ENCODE assay signal across 7 mouse cellular contexts in genomic region chr3:104777342-104777741, GRCm38 (mm10). TPM values are rescaled to one million over a fixed set of nuclear protein-coding genes. Genes with fewer than 3 reads are reported as not detected.
DNase-seq lines count a peak whose midpoint lies in the region; ATAC-seq and TF ChIP-seq lines count a peak whose summit lies in the region.

No protein-coding gene starts in this region.

- ATAC-seq in embryonic facial prominence, embryonic 15.5 days (ENCODE audit: insufficient number of reproducible peaks, low FRiP score, low TSS enrichment, low read depth): no peak
- ATAC-seq in intestine, embryonic 15.5 days: no peak
- ATAC-seq in midbrain, embryonic 13.5 days: peak; percentile 7; the same call in 1 of the 2 replicates
- ATAC-seq in megakaryocyte-erythroid progenitor cell, adult 5-6 weeks (replicated peaks; ENCODE audit: low FRiP score, low TSS enrichment, poor library complexity, severe bottlenecking): no peak; the same call in 1 of the 2 replicates

- no peak for TF ChIP-seq POLR2A in testis, adult 2 months (IDR thresholded peaks at IDR 0.05; ENCODE audit: control insufficient read depth, low read depth, low read length)

- H3K9me3 ChIP-seq in embryonic facial prominence, embryonic 15.5 days (replicated peaks): no peaks in the 10 kb centered on the region
- no peaks in the 10 kb centered on the region for H3K9me3 ChIP-seq in intestine, embryonic 15.5 days
- H3K9me3 ChIP-seq in midbrain, embryonic 13.5 days: no peaks in the 10 kb centered on the region

- no peak overlapping the region for H3K27ac ChIP-seq in testis, adult 2 months (ENCODE audit: control insufficient read depth, insufficient read depth, low read depth, low read length)
- no peak overlapping the region for H3K27ac ChIP-seq in embryonic facial prominence, embryonic 15.5 days (replicated peaks)
- no peak overlapping the region for H3K27ac ChIP-seq in intestine, embryonic 15.5 days
- no peak overlapping the region for H3K27ac ChIP-seq in midbrain, embryonic 13.5 days

- DNase-seq in testis, postnatal 10 days (ENCODE audit: low spot score): no peak
- DNase-seq in frontal cortex, postnatal 25 days (ENCODE audit: low spot score in 2 of 2): no peak

- H3K4me3 ChIP-seq in testis, adult 2 months (ENCODE audit: control insufficient read depth, low read depth, low read length): peak overlapping the region; percentile 0; the same call in 1 of the 2 replicates
- peak overlapping the region; percentile 36 for H3K4me3 ChIP-seq in embryonic facial prominence, embryonic 15.5 days (replicated peaks)
- H3K4me3 ChIP-seq in intestine, embryonic 15.5 days (replicated peaks): peak overlapping the region; percentile 32
- peak overlapping the region; percentile 32 for H3K4me3 ChIP-seq in midbrain, embryonic 13.5 days (replicated peaks)

- TF ChIP-seq CTCF in testis, adult 2 months (IDR thresholded peaks at IDR 0.05; ENCODE audit: control insufficient read depth, insufficient read depth, insufficient replicate concordance, low read depth, low read length): no peak

- peak overlapping the region; percentile 23; the same call in 1 of the 2 replicates for H3K9ac ChIP-seq in embryonic facial prominence, embryonic 15.5 days
- H3K9ac ChIP-seq in intestine, embryonic 15.5 days: peak overlapping the region; percentile 42
- H3K9ac ChIP-seq in midbrain, embryonic 13.5 days (replicated peaks): peak overlapping the region; percentile 7; the same call in 1 of the 2 replicates

- no peaks in the 10 kb centered on the region for H3K36me3 ChIP-seq in testis, adult 2 months (ENCODE audit: control insufficient read depth, insufficient read depth, low read length)
- no peaks in the 10 kb centered on the region for H3K36me3 ChIP-seq in embryonic facial prominence, embryonic 15.5 days
- H3K36me3 ChIP-seq in intestine, embryonic 15.5 days: no peaks in the 10 kb centered on the region
- no peaks in the 10 kb centered on the region for H3K36me3 ChIP-seq in midbrain, embryonic 13.5 days

- WGBS in embryonic facial prominence, embryonic 15.5 days: 2% methylated on average over 20 of the region's 20 CpGs
- WGBS in intestine, embryonic 15.5 days: 1% methylated on average over 20 of the region's 20 CpGs
- under 1% methylated on average over 20 of the region's 20 CpGs for WGBS in midbrain, embryonic 13.5 days

- peak overlapping the region; percentile 61 for H3K4me2 ChIP-seq in embryonic facial prominence, embryonic 15.5 days (replicated peaks)
- H3K4me2 ChIP-seq in intestine, embryonic 15.5 days (replicated peaks): peak overlapping the region; percentile 80
- H3K4me2 ChIP-seq in midbrain, embryonic 13.5 days (replicated peaks): peak overlapping the region; percentile 47

- peaks cover 15% of the 10 kb centered on the region for H3K4me1 ChIP-seq in testis, adult 2 months (ENCODE audit: control insufficient read depth, insufficient read depth, low read length)
- peaks cover 29% of the 10 kb centered on the region for H3K4me1 ChIP-seq in embryonic facial prominence, embryonic 15.5 days
- H3K4me1 ChIP-seq in intestine, embryonic 15.5 days (replicated peaks): peaks cover 27% of the 10 kb centered on the region
- peaks cover 20% of the 10 kb centered on the region for H3K4me1 ChIP-seq in midbrain, embryonic 13.5 days (replicated peaks)

- no peaks in the 10 kb centered on the region; the same call in 1 of the 2 replicates for H3K27me3 ChIP-seq in testis, adult 2 months (ENCODE audit: control insufficient read depth, insufficient read depth, low read length)
- peaks cover 64% of the 10 kb centered on the region for H3K27me3 ChIP-seq in embryonic facial prominence, embryonic 15.5 days
- H3K27me3 ChIP-seq in intestine, embryonic 15.5 days (replicated peaks): peaks cover 49% of the 10 kb centered on the region
- peaks cover 87% of the 10 kb centered on the region for H3K27me3 ChIP-seq in midbrain, embryonic 13.5 days

RNA-seq across cellular contexts. Expression of gene Ppm1j, which starts 3.5 kb away (rescaled TPM):
- polyA plus RNA-seq in testis, adult 2 months (2012; rRNA removed): 178 and 205 TPM in 2 replicates
- polyA plus RNA-seq in embryonic facial prominence, embryonic 15.5 days (2015; fragmentation: Nextera tagmentation; extraction: Ambion mirVana): 4.7 and 4.8 TPM in 2 replicates
- 2.9 and 4.5 TPM in 2 replicates for polyA plus RNA-seq in intestine, embryonic 15.5 days (2015; fragmentation: Nextera tagmentation; extraction: Ambion mirVana)
- 0.30 and 0.77 TPM in 2 replicates for polyA plus RNA-seq in midbrain, embryonic 13.5 days (2015; fragmentation: Nextera tagmentation; extraction: Ambion mirVana)
- not detected in 2 replicates for total RNA-seq in megakaryocyte-erythroid progenitor cell, adult 5-6 weeks (2014; fragmentation: Nextera tagmentation)
- total RNA-seq in megakaryocyte-erythroid progenitor cell, adult 5-6 weeks (2017): not detected in 2 replicates

RNA-seq across cellular contexts. Expression of gene Fam19a3, which starts 4.3 kb away (rescaled TPM):
- 9.1 and 12.6 TPM in 2 replicates for polyA plus RNA-seq in testis, adult 2 months (2012; rRNA removed)
- 0.12 and 0.20 TPM in 2 replicates for polyA plus RNA-seq in embryonic facial prominence, embryonic 15.5 days (2015; fragmentation: Nextera tagmentation; extraction: Ambion mirVana)
- 0.08 TPM in 1 of 2 replicates, not detected in the other for polyA plus RNA-seq in intestine, embryonic 15.5 days (2015; fragmentation: Nextera tagmentation; extraction: Ambion mirVana)
- polyA plus RNA-seq in midbrain, embryonic 13.5 days (2015; fragmentation: Nextera tagmentation; extraction: Ambion mirVana): not detected in 2 replicates
- not detected in 2 replicates for total RNA-seq in megakaryocyte-erythroid progenitor cell, adult 5-6 weeks (2014; fragmentation: Nextera tagmentation)
- total RNA-seq in megakaryocyte-erythroid progenitor cell, adult 5-6 weeks (2017): not detected in 2 replicates

RNA-seq across cellular contexts. Expression of gene Rhoc, which starts 10.8 kb away (rescaled TPM):
- 4.8 and 6.3 TPM in 2 replicates for polyA plus RNA-seq in testis, adult 2 months (2012; rRNA removed)
- 163 and 174 TPM in 2 replicates for polyA plus RNA-seq in embryonic facial prominence, embryonic 15.5 days (2015; fragmentation: Nextera tagmentation; extraction: Ambion mirVana)
- 157 and 162 TPM in 2 replicates for polyA plus RNA-seq in intestine, embryonic 15.5 days (2015; fragmentation: Nextera tagmentation; extraction: Ambion mirVana)
- 39.7 and 43.2 TPM in 2 replicates for polyA plus RNA-seq in midbrain, embryonic 13.5 days (2015; fragmentation: Nextera tagmentation; extraction: Ambion mirVana)
- total RNA-seq in megakaryocyte-erythroid progenitor cell, adult 5-6 weeks (2014; fragmentation: Nextera tagmentation): 1.1 TPM in 1 of 2 replicates, not detected in the other
- total RNA-seq in megakaryocyte-erythroid progenitor cell, adult 5-6 weeks (2017): not detected in 2 replicates

RNA-seq across cellular contexts. Expression of gene Mov10, which starts 41.0 kb away (rescaled TPM):
- 8.7 and 9.4 TPM in 2 replicates for polyA plus RNA-seq in testis, adult 2 months (2012; rRNA removed)
- 44.7 and 47.0 TPM in 2 replicates for polyA plus RNA-seq in embryonic facial prominence, embryonic 15.5 days (2015; fragmentation: Nextera tagmentation; extraction: Ambion mirVana)
- polyA plus RNA-seq in intestine, embryonic 15.5 days (2015; fragmentation: Nextera tagmentation; extraction: Ambion mirVana): 129 and 133 TPM in 2 replicates
- polyA plus RNA-seq in midbrain, embryonic 13.5 days (2015; fragmentation: Nextera tagmentation; extraction: Ambion mirVana): 6.2 and 8.7 TPM in 2 replicates
- 11.0 and 17.3 TPM in 2 replicates for total RNA-seq in megakaryocyte-erythroid progenitor cell, adult 5-6 weeks (2014; fragmentation: Nextera tagmentation)
- 1.9 and 3.1 TPM in 2 replicates for total RNA-seq in megakaryocyte-erythroid progenitor cell, adult 5-6 weeks (2017)

Comparison
In these comparisons a context has a peak if more than half of its experiments do, and no peak if none do; other contexts are left out.
1. RNA of gene Ppm1j, which starts 3.5 kb away (polyA plus RNA-seq): 178 to 205 TPM in testis, adult 2 months; 4.7 to 4.8 TPM in embryonic facial prominence, embryonic 15.5 days, 2.9 to 4.5 TPM in intestine, embryonic 15.5 days and 0.30 to 0.77 TPM in midbrain, embryonic 13.5 days; every median in the first group is over 10 times any median in the second.
2. Peak in every context shown above with its lines, with median percentiles within 50 percentile points of each other: H3K4me3 ChIP-seq, H3K4me2 ChIP-seq and H3K9ac ChIP-seq.